Comparison of ENCODE assay signal across 30 mouse cellular contexts in the genomic region with DNA sequence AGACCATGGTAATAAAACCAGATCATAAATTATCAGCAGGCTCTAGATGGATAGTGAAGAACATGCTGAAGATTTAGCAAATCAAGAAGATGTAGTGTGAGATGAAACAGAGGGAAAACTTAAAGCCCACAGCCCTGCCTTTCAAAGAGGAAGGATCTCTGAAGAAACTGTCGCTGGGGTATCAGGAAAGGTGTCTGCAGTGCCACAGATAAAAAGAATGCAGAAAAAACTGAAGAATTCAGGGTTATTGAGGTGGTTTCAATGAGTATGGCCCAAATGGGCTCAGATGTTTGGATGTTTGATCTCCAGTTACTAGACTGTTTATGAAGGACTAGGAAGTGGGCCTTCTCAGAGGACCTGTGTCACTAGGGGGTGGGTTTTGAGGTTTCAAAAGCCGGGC.
"Had no signal": no experiment of that assay in that cellular context is flagged by ENCODE, and none has a peak within 500 bp of the region (broad histone marks: within the 10 kb centered on the region; RNA-seq: fewer than 3 reads in every experiment).

No protein-coding gene starts in this region.

- DNase-seq: left cerebral cortex, postnatal 4 days; liver; liver, embryonic 13.5 days; liver, postnatal 0 days; lung, adult 18-20 months; lung, adult 2 months; lung, embryonic 14.5 days; lung, postnatal 10 days; lung, postnatal 14 days; lung, postnatal 36 days; lung, postnatal 4 days; midbrain, embryonic 14.5 days had no signal

- ATAC-seq: liver, embryonic 12.5 days; liver, postnatal 0 days; midbrain, embryonic 13.5 days; midbrain, embryonic 15.5 days; midbrain, embryonic 16.5 days had no signal

- H3K36me3 ChIP-seq: limb, embryonic 10.5 days; limb, embryonic 12.5 days; limb, embryonic 13.5 days; limb, embryonic 15.5 days; liver, embryonic 12.5 days; liver, embryonic 13.5 days; liver, embryonic 15.5 days; lung, embryonic 15.5 days; midbrain, embryonic 10.5 days; midbrain, embryonic 12.5 days; midbrain, embryonic 13.5 days; midbrain, embryonic 15.5 days had no signal

- H3K4me2 ChIP-seq: limb, embryonic 12.5 days; limb, embryonic 13.5 days; limb, embryonic 15.5 days; liver, embryonic 11.5 days; liver, embryonic 12.5 days; liver, embryonic 13.5 days; liver, embryonic 15.5 days; lung, embryonic 14.5 days; lung, embryonic 15.5 days; midbrain, embryonic 11.5 days; midbrain, embryonic 12.5 days; midbrain, embryonic 13.5 days; midbrain, embryonic 15.5 days had no signal

- H3K9ac ChIP-seq: limb, embryonic 12.5 days; limb, embryonic 13.5 days; limb, embryonic 15.5 days; liver, embryonic 12.5 days; liver, embryonic 13.5 days; liver, embryonic 14.5 days; liver, embryonic 15.5 days; liver, postnatal 0 days; lung, embryonic 14.5 days; lung, embryonic 15.5 days; midbrain, embryonic 12.5 days; midbrain, embryonic 13.5 days; midbrain, embryonic 15.5 days had no signal

- H3K9me3 ChIP-seq: limb, embryonic 10.5 days; limb, embryonic 12.5 days; limb, embryonic 13.5 days; limb, embryonic 15.5 days; liver, embryonic 12.5 days; liver, embryonic 13.5 days; liver, embryonic 15.5 days; lung, embryonic 15.5 days; megakaryocyte, embryonic 14.5 days; midbrain, embryonic 10.5 days; midbrain, embryonic 12.5 days; midbrain, embryonic 13.5 days; midbrain, embryonic 15.5 days had no signal

- H3K27ac ChIP-seq: limb, embryonic 10.5 days; limb, embryonic 12.5 days; limb, embryonic 13.5 days; limb, embryonic 15.5 days; liver, embryonic 12.5 days; liver, embryonic 13.5 days; liver, embryonic 14.5 days; liver, embryonic 15.5 days; lung, embryonic 15.5 days; macrophage; midbrain, embryonic 10.5 days; midbrain, embryonic 12.5 days; midbrain, embryonic 13.5 days; midbrain, embryonic 15.5 days had no signal

- H3K4me3 ChIP-seq: limb, embryonic 10.5 days; limb, embryonic 12.5 days; limb, embryonic 13.5 days; limb, embryonic 15.5 days; liver, embryonic 12.5 days; liver, embryonic 13.5 days; liver, embryonic 15.5 days; lung, embryonic 15.5 days; megakaryocyte, embryonic 14.5 days; midbrain, embryonic 10.5 days; midbrain, embryonic 12.5 days; midbrain, embryonic 13.5 days; midbrain, embryonic 15.5 days; myocyte had no signal

- H3K4me1 ChIP-seq: limb, embryonic 10.5 days; limb, embryonic 12.5 days; limb, embryonic 13.5 days; limb, embryonic 15.5 days; lung, embryonic 15.5 days had no signal

- H3K27me3 ChIP-seq: limb, embryonic 12.5 days; limb, embryonic 13.5 days; limb, embryonic 15.5 days; liver, embryonic 12.5 days; liver, embryonic 13.5 days; liver, embryonic 15.5 days; lung, embryonic 15.5 days; megakaryocyte, embryonic 14.5 days; midbrain, embryonic 12.5 days; midbrain, embryonic 13.5 days; midbrain, embryonic 15.5 days had no signal
